Mouse (Mus musculus) kidney, adult 2 months (tissue): Measurements from ENCODE around the gene Calcrl.

Experiments
- CTCF ChIP-seq: fragments of 200-500 bp; conservative IDR thresholded peaks from 2 replicates; pipeline ENCODE4 v1.5.1; 2011; ENCODE audit warnings: low read depth, mild to moderate bottlenecking, control low read depth, low read length, moderate library complexity, mixed read lengths; ENCODE audit not compliant: insufficient read depth, insufficient read length
- POLR2A ChIP-seq: fragments of 200-500 bp; IDR thresholded peaks from one replicate; pipeline ENCODE4 v1.6.1; 2011; ENCODE audit warnings: low read depth, low read length, control low read depth

DNA sequence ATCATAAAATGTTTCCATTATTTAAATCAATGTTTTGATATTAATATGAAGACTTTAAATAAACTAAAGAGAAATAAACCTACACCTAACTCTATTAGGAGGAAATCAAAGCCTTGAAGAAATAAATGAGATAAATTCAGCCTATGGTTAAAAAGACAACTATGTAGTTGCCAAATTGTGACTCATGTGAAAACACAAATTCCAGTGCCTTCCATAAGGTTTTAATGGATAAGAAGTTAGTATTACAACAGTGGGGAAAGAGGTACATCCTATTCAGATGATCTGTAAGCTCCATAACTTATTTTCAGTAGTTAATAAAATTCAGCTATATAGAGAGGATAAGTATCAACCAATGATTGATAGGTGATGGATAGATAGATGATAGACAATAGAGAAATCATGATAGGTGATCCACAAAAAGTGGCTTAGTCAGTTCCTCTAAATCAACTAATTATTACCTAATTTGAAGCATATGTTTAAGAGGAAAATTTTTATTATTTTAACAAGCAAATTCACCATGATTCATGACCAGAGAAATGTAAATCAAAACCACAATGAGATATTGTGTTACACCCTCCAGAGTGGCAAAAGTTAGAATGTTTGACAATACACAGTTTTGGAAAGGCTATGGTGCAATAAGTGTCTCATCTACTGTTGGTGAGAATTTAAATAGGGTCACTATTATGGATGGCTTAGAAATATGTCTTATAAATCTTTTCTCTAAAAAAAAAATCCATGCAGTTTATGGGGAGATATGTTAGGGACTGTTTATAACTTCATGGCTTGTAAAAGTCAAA, 15.2 kb downstream of the Calcrl start:
- TF ChIP-seq CTCF (no peak), POLR2A (no peak)
